Mouse (Mus musculus): ENCODE results near the gene Gm6583.

DNA sequence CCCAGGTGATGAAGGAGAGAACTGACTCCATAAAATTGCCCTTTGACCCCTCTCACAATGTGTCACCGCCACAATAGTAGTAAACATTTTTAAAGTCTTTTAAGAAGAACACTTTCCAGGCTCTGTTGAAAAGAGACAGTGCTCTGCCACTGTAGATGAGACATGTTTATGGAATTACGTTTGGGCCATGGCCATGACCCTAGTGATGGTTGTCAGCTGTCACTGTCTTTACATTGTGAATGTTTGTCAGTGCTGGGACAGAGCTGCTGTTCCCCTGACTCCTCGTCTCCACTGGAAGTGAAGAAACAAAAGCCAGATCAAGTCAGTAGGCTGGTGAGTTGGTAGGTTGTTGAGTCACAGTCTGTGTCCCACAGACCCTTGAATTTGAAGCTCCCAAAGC, 46.6 kb upstream of the Gm6583 start:
- TF ChIP-seq CTCF (IDR thresholded peaks at IDR 0.05; ENCODE audit: borderline replicate concordance, insufficient read depth, low read length) (no peak), POLR2A (IDR thresholded peaks at IDR 0.05; ENCODE audit: low read depth, low read length) (no peak)

All from embryonic fibroblast, embryonic 13.5 days (primary cell).